Mouse (Mus musculus): ENCODE results near the gene Sstr2. TPM values are rescaled to one million over a fixed set of nuclear protein-coding genes. Genes with fewer than 3 reads are reported as not detected.

The Sstr2 gene
- total RNA-seq (2014; rRNA removed) (58.9 and 94.0 TPM in 2 replicates), polyA plus RNA-seq (2015; fragmentation: Nextera tagmentation; extraction: Ambion mirVana) (32.4 and 37.6 TPM in 2 replicates)

GRCm38 (mm10) chr11:113618672-113619419, at the start of gene Sstr2:
TSS of gene Sstr2 (plus strand) at chr11:113619342.
- under 1% methylated on average over 54 of the region's 54 CpGs for WGBS
- Histone ChIP-seq H3K9ac (replicated peaks; ENCODE audit: low read length) (peak within 1 kb of the TSS; percentile 61), H3K9me3 (ENCODE audit: low read length) (no peaks in the 10 kb centered on the region), H3K4me3 (ENCODE audit: low read length) (peak within 1 kb of the TSS; percentile 50), H3K4me2 (ENCODE audit: low read depth, low read length) (peak within 1 kb of the TSS; percentile 74), H3K27me3 (ENCODE audit: insufficient read depth, low read length) (no peaks in the 10 kb centered on the region), H3K27ac (peak within 1 kb of the TSS; percentile 76), H3K4me1 (ENCODE audit: insufficient read depth, low read length) (peaks cover 8% of the 10 kb centered on the region), H3K36me3 (ENCODE audit: insufficient read depth, low read length) (no peaks in the 10 kb centered on the region)
- peak; percentile 82 for ATAC-seq
- peak; percentile 90 for DNase-seq (ENCODE audit: low spot score)
- no peak for TF ChIP-seq CTCF (IDR thresholded peaks at IDR 0.05; ENCODE audit: low read depth)

- Histone ChIP-seq H3K9me3 (ENCODE audit: low read length) (no peaks in the 10 kb centered on the region), H3K4me2 (ENCODE audit: low read depth, low read length) (no peak overlapping the region), H3K27ac (no peak overlapping the region), H3K4me1 (ENCODE audit: insufficient read depth, low read length) (peaks cover 9% of the 10 kb centered on the region; the same call in 1 of the 2 replicates), H3K36me3 (ENCODE audit: insufficient read depth, low read length) (no peaks in the 10 kb centered on the region), H3K9ac (replicated peaks; ENCODE audit: low read length) (no peak overlapping the region), H3K4me3 (ENCODE audit: low read length) (no peak overlapping the region), H3K27me3 (ENCODE audit: insufficient read depth, low read length) (no peaks in the 10 kb centered on the region)
- ATAC-seq (no peak), DNase-seq (ENCODE audit: low spot score) (no peak)
- no peak for TF ChIP-seq CTCF (IDR thresholded peaks at IDR 0.05; ENCODE audit: low read depth)
Measured at GRCm38 (mm10) chr11:113571616-113572015, 47.5 kb upstream of the Sstr2 start.

GRCm38 (mm10) chr11:113572641-113573040, 46.5 kb upstream of the Sstr2 start:
- no peak for ATAC-seq
- H3K4me2 ChIP-seq (ENCODE audit: low read depth, low read length): no peak overlapping the region

DNA sequence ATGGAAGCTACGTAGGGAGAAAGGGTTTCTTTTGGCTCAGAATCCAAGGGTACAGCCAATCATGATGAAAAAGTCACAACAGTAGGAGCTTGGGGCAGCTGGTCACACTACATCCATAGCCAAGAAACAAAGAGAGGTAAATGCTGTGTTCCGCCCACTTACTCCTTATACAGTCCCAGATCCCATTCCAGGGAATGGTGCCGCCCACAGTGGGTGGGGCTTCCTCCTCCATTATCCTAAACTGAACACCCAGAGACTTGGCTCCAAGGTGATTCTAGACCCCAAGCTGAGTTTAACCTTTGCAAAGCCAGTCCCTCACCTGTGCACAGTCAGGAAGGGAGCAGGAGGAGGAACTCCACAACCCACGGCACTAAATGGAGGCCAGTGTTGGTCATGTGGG, 41.9 kb upstream of the Sstr2 start:
- no peak overlapping the region for H3K9ac ChIP-seq (replicated peaks; ENCODE audit: low read length)
- peaks cover 9% of the 10 kb centered on the region; the same call in 1 of the 2 replicates for H3K4me1 ChIP-seq (ENCODE audit: insufficient read depth, low read length)
- no peak for TF ChIP-seq CTCF (IDR thresholded peaks at IDR 0.05; ENCODE audit: low read depth)
- H3K4me3 ChIP-seq (ENCODE audit: low read length): no peak overlapping the region
- H3K36me3 ChIP-seq (ENCODE audit: insufficient read depth, low read length): no peaks in the 10 kb centered on the region
- ATAC-seq (no peak), DNase-seq (ENCODE audit: low spot score) (no peak)
- H3K27ac ChIP-seq: no peak overlapping the region
- H3K27me3 ChIP-seq (ENCODE audit: insufficient read depth, low read length): no peaks in the 10 kb centered on the region
- no peaks in the 10 kb centered on the region for H3K9me3 ChIP-seq (ENCODE audit: low read length)
- H3K4me2 ChIP-seq (ENCODE audit: low read depth, low read length): no peak overlapping the region
- 90% methylated on average over 4 of the region's 4 CpGs for WGBS

More at GRCm38 (mm10) chr11:113572641-113573040, 46.5 kb upstream of the Sstr2 start:
- Histone ChIP-seq H3K9me3 (ENCODE audit: low read length) (no peaks in the 10 kb centered on the region), H3K9ac (replicated peaks; ENCODE audit: low read length) (no peak overlapping the region), H3K27ac (no peak overlapping the region), H3K36me3 (ENCODE audit: insufficient read depth, low read length) (no peaks in the 10 kb centered on the region), H3K4me1 (ENCODE audit: insufficient read depth, low read length) (peaks cover 9% of the 10 kb centered on the region; the same call in 1 of the 2 replicates), H3K4me3 (ENCODE audit: low read length) (no peak overlapping the region), H3K27me3 (ENCODE audit: insufficient read depth, low read length) (no peaks in the 10 kb centered on the region)
- no peak for TF ChIP-seq CTCF (IDR thresholded peaks at IDR 0.05; ENCODE audit: low read depth)
- DNase-seq (ENCODE audit: low spot score): no peak
- 38% methylated on average over 6 of the region's 6 CpGs for WGBS

GRCm38 (mm10) chr11:113583879-113584661, 35.1 kb upstream of the Sstr2 start:
- Histone ChIP-seq H3K4me1 (ENCODE audit: insufficient read depth, low read length) (no peaks in the 10 kb centered on the region; the same call in 1 of the 2 replicates), H3K36me3 (ENCODE audit: insufficient read depth, low read length) (no peaks in the 10 kb centered on the region), H3K9ac (replicated peaks; ENCODE audit: low read length) (no peak overlapping the region), H3K9me3 (ENCODE audit: low read length) (no peaks in the 10 kb centered on the region), H3K27ac (peak overlapping the region; percentile 32), H3K27me3 (ENCODE audit: insufficient read depth, low read length) (no peaks in the 10 kb centered on the region), H3K4me2 (ENCODE audit: low read depth, low read length) (no peak overlapping the region), H3K4me3 (ENCODE audit: low read length) (no peak overlapping the region)
- 33% methylated on average over 11 of the region's 11 CpGs for WGBS
- peak; percentile 58 for DNase-seq (ENCODE audit: low spot score)
- no peak for TF ChIP-seq CTCF (IDR thresholded peaks at IDR 0.05; ENCODE audit: low read depth)
- ATAC-seq: peak; percentile 72

DNA sequence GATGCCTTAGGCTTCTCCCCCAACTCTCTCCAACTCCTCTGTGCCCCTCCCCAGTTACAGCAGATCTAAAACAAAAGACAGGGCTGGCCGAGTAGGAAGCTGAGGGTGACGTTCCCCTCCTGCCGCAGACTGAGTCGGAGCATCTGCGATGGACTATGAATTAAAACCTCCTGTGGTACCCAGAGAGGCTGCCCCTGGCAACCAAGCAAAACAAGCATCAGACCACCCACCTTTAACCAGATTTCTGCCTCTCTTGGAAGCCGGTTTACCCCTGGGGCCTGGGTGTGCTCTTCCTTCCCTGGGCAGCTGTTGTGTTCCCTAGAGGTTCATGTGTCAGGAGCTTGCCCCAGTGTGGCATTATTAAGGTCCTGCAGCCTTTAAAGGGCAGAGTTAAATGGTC, 32.7 kb upstream of the Sstr2 start:
- Histone ChIP-seq H3K27ac (no peak overlapping the region), H3K27me3 (ENCODE audit: insufficient read depth, low read length) (no peaks in the 10 kb centered on the region), H3K9me3 (ENCODE audit: low read length) (no peaks in the 10 kb centered on the region), H3K9ac (replicated peaks; ENCODE audit: low read length) (no peak overlapping the region), H3K36me3 (ENCODE audit: insufficient read depth, low read length) (no peaks in the 10 kb centered on the region), H3K4me3 (ENCODE audit: low read length) (no peak overlapping the region), H3K4me2 (ENCODE audit: low read depth, low read length) (no peak overlapping the region), H3K4me1 (ENCODE audit: insufficient read depth, low read length) (no peaks in the 10 kb centered on the region; the same call in 1 of the 2 replicates)
- WGBS: 33% methylated on average over 6 of the region's 6 CpGs
- DNase-seq (ENCODE audit: low spot score) (peak; percentile 31), ATAC-seq (peak; percentile 15; the same call in 1 of the 2 replicates)
- TF ChIP-seq CTCF (IDR thresholded peaks at IDR 0.05; ENCODE audit: low read depth): no peak

Data from hindbrain, postnatal 0 days (tissue).